Mouse (Mus musculus): ENCODE measurements around the gene Tmem150a.

The Tmem150a gene

GRCm38 (mm10) chr6:72374820-72375563 lies 19.7 kb downstream of the Tmem150a start:
- DNase-seq: no peak

DNA sequence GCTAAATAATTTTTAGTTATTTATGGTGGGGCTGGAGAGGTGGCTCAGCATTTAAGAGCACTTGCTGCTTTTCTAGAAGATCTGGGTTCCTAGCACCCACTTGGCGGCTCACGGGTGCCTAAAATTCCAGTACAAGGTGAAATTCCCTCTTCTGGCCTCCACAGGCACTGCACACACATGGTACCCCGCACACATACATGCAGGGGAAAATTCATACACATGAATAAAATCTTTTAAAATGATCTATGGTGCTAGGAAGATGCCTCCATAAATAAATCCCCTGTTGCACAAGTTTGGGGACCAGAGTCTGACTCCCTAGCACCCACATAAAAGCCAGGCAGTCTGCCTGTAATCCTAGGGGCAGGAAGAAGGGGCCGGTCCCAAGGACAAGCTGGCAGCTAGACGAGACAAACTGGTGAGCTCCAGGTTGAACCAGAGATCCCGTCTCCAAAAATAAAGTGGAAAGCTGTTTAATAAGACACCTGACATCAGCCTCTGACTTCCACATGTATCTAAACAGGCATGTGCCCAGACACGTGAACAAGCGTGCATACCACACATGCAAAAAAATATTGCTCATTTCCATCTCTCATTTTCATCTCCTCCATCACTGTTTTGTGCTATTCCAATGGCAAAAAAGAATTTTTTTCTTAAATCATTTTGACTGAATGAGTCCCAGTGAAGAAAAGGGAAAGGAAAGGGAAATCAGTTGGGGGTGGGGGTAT lies 23.4 kb downstream of the Tmem150a start:
- no peak for DNase-seq

DNA sequence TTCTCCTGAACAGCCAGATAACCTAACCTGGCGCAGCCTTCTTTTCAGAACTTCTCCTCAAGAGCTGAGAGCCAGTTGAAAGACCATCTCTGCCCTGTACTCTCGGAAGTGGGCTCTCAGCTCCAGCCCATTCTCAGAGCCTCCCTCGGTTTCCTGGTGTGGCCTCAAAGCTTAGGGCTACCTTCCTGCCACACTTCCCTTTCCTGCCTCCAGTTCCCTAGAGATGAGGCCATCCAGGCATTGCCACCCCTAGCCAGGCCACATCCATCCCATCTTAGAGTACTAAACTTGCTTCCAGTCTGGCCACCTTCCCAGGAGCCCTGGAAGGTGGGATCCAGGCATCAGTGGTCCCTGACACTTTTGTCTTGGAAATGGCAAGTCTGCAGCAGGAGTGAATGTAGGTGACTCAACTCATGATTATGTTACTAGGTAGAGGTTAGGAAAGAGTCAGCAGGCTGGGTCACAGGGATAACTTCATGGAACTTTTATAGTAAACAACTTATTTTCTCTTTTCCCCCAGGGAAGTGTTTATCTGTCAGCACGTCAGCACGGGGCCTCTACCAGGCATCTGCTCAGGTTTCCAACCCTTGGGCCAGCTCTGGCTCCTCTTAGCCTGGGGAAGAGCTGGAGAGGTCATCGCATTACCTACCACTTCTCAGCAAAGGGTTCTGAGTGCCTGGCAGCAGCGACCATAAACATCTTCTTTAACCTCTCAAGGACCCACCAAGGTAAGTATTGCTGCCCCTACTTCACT lies 24.3 kb downstream of the Tmem150a start:
- no peak for DNase-seq

- no peak for DNase-seq
These were observed 25.0 kb downstream of the Tmem150a start, which contains the start of gene Vamp5 for GRCm38 (mm10) chr6:72380131-72380770. Vamp5 (minus strand) TSS chr6:72380468.

DNA sequence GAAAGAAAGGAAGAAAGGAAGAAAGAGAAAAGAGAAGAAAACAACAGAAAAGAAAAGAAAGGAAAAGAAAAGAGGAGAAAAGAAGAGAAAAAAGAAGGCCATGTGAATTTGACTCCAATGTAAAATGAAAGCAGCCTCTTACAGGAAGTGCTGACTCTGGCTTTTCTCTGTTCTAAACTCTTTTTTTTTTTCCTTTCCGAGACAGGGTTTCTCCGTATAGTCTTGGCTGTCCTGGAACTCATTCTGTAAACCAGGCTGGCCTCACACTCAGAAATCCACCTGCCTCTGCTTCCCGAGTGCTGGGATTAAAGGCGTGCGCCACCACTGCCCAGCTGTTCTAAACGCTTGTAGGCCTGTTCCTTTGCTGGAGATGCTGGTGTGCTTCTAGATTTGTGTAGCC lies 27.2 kb downstream of the Tmem150a start:
- no peak for DNase-seq

- no peak for DNase-seq
These were observed 28.0 kb downstream of the Tmem150a start for GRCm38 (mm10) chr6:72383142-72383820.

DNA sequence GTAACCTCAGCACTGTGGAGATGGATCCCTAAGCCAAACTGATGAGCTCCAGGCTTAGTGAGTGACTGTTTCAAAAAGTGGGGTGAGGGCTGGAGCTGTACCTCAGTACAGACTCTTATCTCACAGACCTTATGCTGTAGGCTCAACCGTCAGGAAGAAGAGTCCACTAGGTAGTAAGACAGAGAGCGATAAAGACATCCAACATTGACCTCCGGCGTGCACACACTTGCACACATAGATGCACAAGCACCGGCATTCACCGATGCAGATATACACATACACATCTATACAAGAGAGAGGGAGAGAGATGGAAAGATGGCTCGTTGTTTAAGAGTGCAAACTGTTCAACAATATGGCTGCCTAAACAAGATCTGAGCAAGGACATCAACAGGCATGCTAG lies 28.7 kb downstream of the Tmem150a start:
- DNase-seq: no peak

- no peak for DNase-seq
These were observed 30.0 kb downstream of the Tmem150a start for GRCm38 (mm10) chr6:72385258-72385657.

DNA sequence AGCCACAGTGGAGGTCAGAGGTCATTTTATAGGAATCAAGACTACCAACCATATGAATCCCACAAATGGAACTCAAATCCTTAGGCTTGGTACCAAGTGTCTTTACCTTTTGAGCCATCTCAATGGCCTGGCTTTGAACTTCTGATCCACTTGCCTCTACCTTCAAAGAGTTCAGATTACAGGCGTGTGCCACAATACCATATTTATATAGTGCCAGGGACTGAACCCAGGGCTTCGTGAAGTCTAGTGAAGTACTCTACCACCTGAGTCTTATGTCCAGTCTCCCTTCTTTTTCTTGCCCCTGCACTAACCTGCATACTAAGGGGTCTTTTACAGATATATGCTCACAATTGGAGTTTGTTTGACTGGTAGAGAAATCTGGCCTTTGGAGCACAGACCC lies 31.3 kb downstream of the Tmem150a start:
- DNase-seq: no peak

DNA sequence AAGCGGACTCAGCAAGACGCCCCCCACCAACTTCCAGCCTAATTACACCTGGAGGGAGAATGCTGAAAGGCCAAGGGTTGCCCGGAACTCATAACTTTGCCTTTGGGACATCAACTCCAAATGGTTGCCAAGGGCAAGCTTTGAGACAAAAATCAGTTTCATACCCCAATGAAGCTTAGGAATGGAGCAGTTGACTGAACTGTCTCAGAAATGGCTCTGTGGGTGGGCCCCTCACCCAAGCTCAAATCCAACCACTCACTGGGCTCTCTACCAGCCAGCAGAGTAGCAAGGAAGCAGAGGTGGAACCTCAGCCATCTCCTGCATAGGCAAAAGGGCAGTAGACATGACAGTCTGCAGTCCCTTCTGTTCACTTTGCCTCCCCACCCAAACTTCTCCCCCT lies 32.6 kb downstream of the Tmem150a start:
- DNase-seq: no peak

- DNase-seq: no peak
These were observed 33.0 kb downstream of the Tmem150a start for GRCm38 (mm10) chr6:72388266-72388665.

DNA sequence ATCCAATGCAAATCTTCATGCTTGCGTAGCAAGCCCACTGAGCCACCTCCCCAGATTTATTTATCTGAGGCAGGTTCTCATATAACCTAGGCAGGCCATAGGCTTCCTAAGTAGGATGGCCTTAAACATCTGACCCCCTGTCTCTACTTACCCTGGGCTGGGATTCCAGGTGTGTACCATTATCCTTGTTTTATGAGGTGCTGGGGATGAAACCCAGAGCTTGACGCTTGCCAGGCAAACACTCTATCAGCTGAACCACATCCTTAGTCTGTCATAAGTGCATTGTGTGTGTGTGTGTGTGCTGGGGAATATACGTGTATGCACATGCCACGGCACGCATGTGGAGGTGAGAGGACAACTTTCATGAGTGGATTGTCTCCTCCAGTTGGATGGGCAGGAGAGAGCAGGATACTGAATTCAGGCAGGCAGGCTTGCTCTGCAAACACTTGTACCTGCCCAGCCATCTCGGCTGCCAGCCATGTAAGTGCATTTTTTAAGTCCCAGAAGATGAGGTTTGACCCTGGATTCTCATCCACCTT lies 33.6 kb downstream of the Tmem150a start:
- DNase-seq: no peak

DNA sequence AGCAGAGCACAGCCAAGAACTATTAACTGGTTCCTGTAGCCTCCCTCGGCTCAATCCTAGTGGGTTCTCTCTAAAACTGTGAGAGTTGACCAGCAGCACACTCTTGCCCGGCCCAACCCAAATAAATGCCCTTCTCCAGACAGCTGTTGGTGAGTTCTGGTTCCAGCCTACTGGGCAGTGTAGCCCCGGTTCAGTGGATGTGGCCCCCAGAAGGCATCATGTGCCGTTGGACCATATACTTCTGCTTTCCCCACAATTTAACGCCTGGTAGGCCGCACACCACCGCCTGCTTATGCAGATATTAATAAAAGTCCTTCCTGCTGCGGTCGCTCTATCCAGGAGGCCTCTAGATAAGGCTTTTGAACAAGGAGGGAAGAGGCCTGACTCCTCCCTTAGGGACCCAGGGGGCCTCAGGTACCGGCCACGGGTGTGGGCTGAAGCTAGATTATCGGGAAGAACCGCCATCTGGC lies 34.3 kb downstream of the Tmem150a start:
- DNase-seq: no peak

DNA sequence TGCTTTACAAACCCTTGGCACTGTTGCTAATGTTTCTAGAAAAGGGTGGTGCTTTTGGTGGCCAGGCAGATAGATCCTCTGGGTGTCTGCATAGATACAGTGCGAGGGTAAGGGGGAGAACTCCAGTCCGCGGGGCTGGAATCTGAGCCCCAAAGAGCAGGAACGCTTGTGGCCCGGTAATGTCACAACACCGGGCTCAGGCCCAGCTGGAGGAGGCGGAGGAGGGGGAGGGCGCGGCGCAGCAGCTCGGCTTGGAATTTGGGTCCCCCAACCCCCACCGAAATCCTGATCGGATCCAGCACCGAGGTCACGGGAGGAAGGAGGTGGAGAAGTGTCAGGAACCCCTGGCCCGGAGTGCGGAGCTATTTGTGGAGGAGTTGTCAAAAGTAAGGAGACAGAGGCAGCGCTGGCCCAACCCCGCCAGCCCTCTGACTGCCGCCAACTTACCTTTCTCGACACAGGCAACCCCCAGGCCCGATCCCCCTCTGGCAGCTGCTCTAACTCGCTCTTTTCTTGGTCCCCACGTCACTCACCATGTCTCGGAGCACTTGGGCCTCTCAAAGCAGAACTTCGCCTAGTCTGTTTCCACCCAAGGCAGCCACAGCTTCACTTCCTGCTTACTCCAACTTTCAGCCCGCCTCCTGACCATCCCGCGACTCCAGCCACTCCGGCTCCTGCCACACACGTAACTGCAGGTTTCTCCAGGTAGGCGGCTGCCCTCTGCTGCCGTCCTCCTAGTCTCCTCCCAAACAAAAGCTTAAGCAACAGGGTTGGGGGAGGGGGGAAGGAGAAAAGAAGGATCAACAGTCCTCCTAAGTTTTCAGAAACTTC lies 34.9 kb downstream of the Tmem150a start, which contains the start of gene Vamp8:
Gene Vamp8, minus strand, starts transcription at position 763 of the 831 bp plus-strand sequence.
- DNase-seq: peak; percentile 59

DNA sequence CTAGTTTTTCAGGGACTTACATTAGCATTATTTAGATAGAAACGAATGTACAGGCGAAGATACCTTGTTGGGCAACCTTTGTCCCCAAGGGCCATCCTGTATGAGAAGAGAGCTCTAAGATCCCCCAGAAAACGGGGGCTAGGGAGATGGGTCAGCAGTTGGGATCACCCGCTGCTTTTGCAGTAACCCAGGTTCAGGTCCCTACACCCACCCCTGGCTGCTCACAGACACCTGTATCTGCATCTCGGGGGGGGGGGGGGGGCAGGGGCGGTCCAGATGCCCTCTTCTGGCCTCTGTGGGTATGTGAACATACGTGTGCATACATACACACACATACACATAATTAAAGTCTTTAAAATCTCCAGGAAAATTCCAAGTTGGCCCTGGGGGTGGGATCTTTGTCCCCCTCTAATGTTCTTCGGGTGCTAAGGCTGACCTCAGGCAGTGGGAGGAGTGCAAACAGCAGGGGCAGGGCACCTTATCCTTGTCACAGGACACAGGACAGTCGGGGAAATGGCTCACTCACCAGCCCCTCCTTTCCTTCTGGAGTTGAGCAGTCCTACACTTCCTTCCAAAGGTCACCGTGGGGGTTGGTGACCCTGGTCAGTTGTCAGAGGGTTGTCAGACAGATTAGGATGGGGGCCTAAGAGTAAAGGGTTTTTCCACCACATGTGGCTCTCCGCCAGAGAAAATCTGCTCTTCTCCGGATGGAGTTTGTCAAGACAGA lies 35.7 kb downstream of the Tmem150a start:
- no peak for DNase-seq

GRCm38 (mm10) chr6:72392341-72392740 lies 37.1 kb downstream of the Tmem150a start:
- DNase-seq: no peak

DNA sequence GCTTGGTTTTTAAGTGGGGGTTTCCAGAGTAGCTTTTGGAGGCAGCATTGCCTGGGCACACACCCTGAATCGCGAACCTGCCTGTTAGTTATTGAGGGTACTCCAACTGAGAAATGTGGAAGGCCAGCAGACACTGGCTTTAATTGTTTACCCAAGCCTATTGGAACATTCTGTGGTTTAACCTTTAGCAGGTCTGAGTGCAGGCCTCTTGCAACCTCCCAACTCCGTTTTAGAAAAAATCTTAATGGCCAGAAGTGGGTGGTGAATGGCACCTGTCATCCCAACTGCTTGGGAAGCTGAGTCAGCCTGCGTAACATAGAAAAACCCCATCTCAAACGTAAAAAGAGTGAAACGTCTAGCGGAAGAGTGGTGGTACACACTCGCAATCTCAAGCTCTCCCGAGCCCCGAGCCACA lies 41.6 kb downstream of the Tmem150a start:
- DNase-seq: no peak

DNA sequence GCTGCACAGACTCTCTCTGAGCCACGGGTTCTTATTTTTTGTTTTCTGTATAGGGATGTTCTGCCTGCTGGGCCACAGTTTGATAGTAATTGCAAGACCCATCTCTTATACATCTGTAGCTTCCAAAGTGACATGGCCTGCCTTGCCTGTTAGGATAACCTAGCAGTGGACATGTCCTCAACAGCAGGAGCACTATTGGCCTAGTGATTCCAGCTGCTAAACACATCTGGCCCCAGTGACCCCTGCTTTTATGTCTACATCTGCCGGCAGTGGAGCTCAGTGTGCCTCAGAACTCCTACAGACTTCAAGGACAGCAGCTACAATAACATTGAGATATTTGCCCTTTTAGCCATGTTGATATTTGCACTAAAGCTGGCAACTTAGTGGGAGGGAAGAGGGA lies 44.7 kb downstream of the Tmem150a start:
- DNase-seq: no peak

GRCm38 (mm10) chr6:72401875-72402274 lies 46.6 kb downstream of the Tmem150a start:
- peak; percentile 72 for DNase-seq

DNA sequence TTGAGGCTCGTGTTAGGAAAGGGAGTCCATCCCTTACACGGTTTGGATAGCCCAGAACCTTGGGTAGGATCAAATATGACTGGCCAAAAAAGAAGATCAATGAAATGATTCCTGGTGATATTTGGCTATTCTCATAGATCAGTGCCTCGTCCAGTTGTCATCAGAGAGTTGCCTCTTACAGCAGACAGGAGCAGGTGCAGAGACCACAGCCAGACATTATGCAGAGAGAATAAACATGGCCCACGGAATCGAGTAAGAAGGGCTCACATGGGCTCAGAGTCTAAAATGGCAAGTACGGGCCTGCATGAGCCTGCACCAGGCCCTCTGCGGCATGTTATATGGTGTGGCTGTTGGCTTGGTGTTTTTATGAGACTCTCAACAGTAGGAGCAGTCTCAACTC lies 50.1 kb downstream of the Tmem150a start:
- DNase-seq: no peak

All from cerebellum, adult 8-10 months (tissue).